Mouse (Mus musculus): ENCODE results near the gene Trp53i13.

DNA sequence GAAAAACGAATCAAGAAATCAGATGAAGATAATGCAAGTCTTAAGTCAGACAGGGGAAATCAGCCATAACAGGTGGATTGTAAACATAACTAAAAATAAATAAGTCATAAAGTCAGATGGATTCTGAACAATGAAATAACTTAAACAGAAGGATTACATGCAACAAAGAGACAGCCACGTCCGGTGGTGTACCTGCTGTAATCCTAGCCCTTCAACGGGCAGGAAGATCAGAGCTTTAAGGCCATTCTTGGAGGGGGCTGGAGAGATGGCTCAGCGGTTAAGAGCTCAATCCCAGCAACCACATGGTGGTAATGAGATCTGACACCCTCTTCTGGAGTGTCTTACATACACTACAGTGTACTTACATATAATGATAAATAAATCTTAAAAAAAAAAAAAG is 4.4 kb downstream of the Trp53i13 start:
- no peak for TF ChIP-seq EP300 (optimal IDR thresholded peaks at IDR 0.05)
- no peak for TF ChIP-seq CTCF (IDR thresholded peaks at IDR 0.05; ENCODE audit: low read depth)

All from stomach, postnatal 0 days (tissue).